Comparison of ENCODE assay signal across 8 mouse cellular contexts in the genomic region with DNA sequence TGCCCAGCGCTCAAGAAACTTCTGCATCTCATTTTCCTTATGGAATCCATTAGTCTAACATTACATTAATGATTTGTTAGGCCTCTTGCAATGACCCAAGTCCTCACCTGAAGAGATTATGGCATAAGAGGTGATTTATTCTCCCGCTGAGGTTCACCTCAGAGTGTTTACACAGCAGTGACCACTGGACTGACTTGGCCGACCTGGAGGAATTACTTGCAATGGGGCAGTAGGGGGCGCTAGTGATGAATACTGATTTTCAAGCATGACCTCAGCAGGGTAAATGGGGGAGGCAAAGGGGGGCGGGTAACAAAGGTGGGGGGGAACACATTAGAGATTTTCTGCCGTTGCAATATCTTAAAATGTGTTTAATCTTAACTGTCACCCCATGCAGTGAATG.
DNase-seq lines count a peak whose midpoint lies in the region; ATAC-seq and TF ChIP-seq lines count a peak whose summit lies in the region.

No protein-coding gene starts in this region.

- no peak for DNase-seq in hindbrain, postnatal 0 days (ENCODE audit: low spot score)
- no peak for DNase-seq in hindbrain, embryonic 14.5 days (ENCODE audit: low spot score)
- peak; percentile 16 for DNase-seq in adrenal gland, adult 2 months
- DNase-seq in limb, embryonic 11.5 days (ENCODE audit: low spot score) = peak; percentile 61
- no peak for DNase-seq in urinary bladder, postnatal 10 days (ENCODE audit: low spot score)
- no peak for DNase-seq in right cerebral cortex, postnatal 4 days
- DNase-seq in ovary, postnatal 36 days (ENCODE audit: low spot score) = no peak

- H3K9ac ChIP-seq in hindbrain, postnatal 0 days (replicated peaks; ENCODE audit: low read length) = no peak overlapping the region
- H3K9ac ChIP-seq in hindbrain, embryonic 14.5 days = no peak overlapping the region
- H3K9ac ChIP-seq in limb, embryonic 11.5 days (ENCODE audit: low read length) = no peak overlapping the region

- no peaks in the 10 kb centered on the region for H3K27me3 ChIP-seq in hindbrain, postnatal 0 days (ENCODE audit: insufficient read depth, low read length)
- no peaks in the 10 kb centered on the region for H3K27me3 ChIP-seq in hindbrain, embryonic 14.5 days (ENCODE audit: control insufficient read depth, insufficient read depth, low read length)
- no peaks in the 10 kb centered on the region for H3K27me3 ChIP-seq in E14TG2a.4 (ENCODE audit: insufficient read depth, low read length)
- H3K27me3 ChIP-seq in limb, embryonic 11.5 days (ENCODE audit: control insufficient read depth, insufficient read depth, low read length) = no peaks in the 10 kb centered on the region

- no peak for ATAC-seq in hindbrain, postnatal 0 days
- ATAC-seq in hindbrain, embryonic 14.5 days (ENCODE audit: low FRiP score) = no peak
- ATAC-seq in limb, embryonic 11.5 days (ENCODE audit: insufficient number of reproducible peaks, low FRiP score, low TSS enrichment, low read depth) = peak; percentile 81; the same call in 1 of the 2 replicates

- peak; percentile 35 for TF ChIP-seq CTCF in hindbrain, postnatal 0 days (IDR thresholded peaks at IDR 0.05; ENCODE audit: low read depth)
- peak; percentile 19 for TF ChIP-seq CTCF in E14TG2a.4 (conservative IDR thresholded peaks at IDR 0.05; ENCODE audit: low read length)

- no peaks in the 10 kb centered on the region for H3K36me3 ChIP-seq in hindbrain, postnatal 0 days (ENCODE audit: insufficient read depth, low read length)
- H3K36me3 ChIP-seq in hindbrain, embryonic 14.5 days (replicated peaks; ENCODE audit: control insufficient read depth, insufficient read depth) = no peaks in the 10 kb centered on the region
- H3K36me3 ChIP-seq in E14TG2a.4 (ENCODE audit: insufficient read depth, low read length) = no peaks in the 10 kb centered on the region
- no peaks in the 10 kb centered on the region for H3K36me3 ChIP-seq in limb, embryonic 11.5 days (ENCODE audit: control insufficient read depth, insufficient read depth, low read length)

- no peaks in the 10 kb centered on the region for H3K9me3 ChIP-seq in hindbrain, postnatal 0 days (ENCODE audit: low read length)
- H3K9me3 ChIP-seq in hindbrain, embryonic 14.5 days (ENCODE audit: control insufficient read depth, low read length) = 0 out of 2 replicates have a peak, but pooled peaks cover 6% of the 10 kb centered on the region
- no peaks in the 10 kb centered on the region for H3K9me3 ChIP-seq in E14TG2a.4 (ENCODE audit: low read length)
- H3K9me3 ChIP-seq in limb, embryonic 11.5 days (ENCODE audit: control insufficient read depth, low read length) = no peaks in the 10 kb centered on the region

- WGBS in hindbrain, postnatal 0 days = 56% methylated on average over 6 of the region's 6 CpGs
- 58% methylated on average over 6 of the region's 6 CpGs for WGBS in hindbrain, embryonic 14.5 days
- WGBS in limb, embryonic 11.5 days = 41% methylated on average over 6 of the region's 6 CpGs

- H3K4me1 ChIP-seq in hindbrain, postnatal 0 days (ENCODE audit: insufficient read depth, low read length) = no peaks in the 10 kb centered on the region
- H3K4me1 ChIP-seq in hindbrain, embryonic 14.5 days (replicated peaks; ENCODE audit: control insufficient read depth, insufficient read depth, low read length) = no peaks in the 10 kb centered on the region
- H3K4me1 ChIP-seq in E14TG2a.4 (replicated peaks; ENCODE audit: low read depth, low read length) = no peaks in the 10 kb centered on the region
- no peaks in the 10 kb centered on the region for H3K4me1 ChIP-seq in limb, embryonic 11.5 days (ENCODE audit: control insufficient read depth, insufficient read depth, low read length)

- H3K4me2 ChIP-seq in hindbrain, postnatal 0 days (ENCODE audit: low read depth, low read length) = no peak overlapping the region
- H3K4me2 ChIP-seq in hindbrain, embryonic 14.5 days (replicated peaks) = no peak overlapping the region
- H3K4me2 ChIP-seq in limb, embryonic 11.5 days (ENCODE audit: low read depth, severe bottlenecking) = no peak overlapping the region

- no peak overlapping the region for H3K4me3 ChIP-seq in hindbrain, postnatal 0 days (ENCODE audit: low read length)
- no peak overlapping the region for H3K4me3 ChIP-seq in hindbrain, embryonic 14.5 days (replicated peaks; ENCODE audit: low read length)
- H3K4me3 ChIP-seq in E14TG2a.4 (replicated peaks; ENCODE audit: low read length) = no peak overlapping the region
- no peak overlapping the region for H3K4me3 ChIP-seq in limb, embryonic 11.5 days (ENCODE audit: low read depth, low read length)

- H3K27ac ChIP-seq in hindbrain, postnatal 0 days = no peak overlapping the region
- no peak overlapping the region for H3K27ac ChIP-seq in hindbrain, embryonic 14.5 days
- no peak overlapping the region for H3K27ac ChIP-seq in limb, embryonic 11.5 days (replicated peaks; ENCODE audit: low read depth, low read length)

Comparison
In these comparisons a context has a peak if more than half of its experiments do, and no peak if none do; other contexts are left out.
1. DNase-seq: peak in adrenal gland, adult 2 months (single experiment) and limb, embryonic 11.5 days (single experiment); none in hindbrain, postnatal 0 days (single experiment), hindbrain, embryonic 14.5 days (single experiment), urinary bladder, postnatal 10 days (single experiment), right cerebral cortex, postnatal 4 days (single experiment) and ovary, postnatal 36 days (single experiment).